Comparison of ENCODE assay signal across 8 mouse cellular contexts in genomic region chrX:94123059-94123839, GRCm38 (mm10). TPM values are rescaled to one million over a fixed set of nuclear protein-coding genes. Genes with fewer than 3 reads are reported as not detected.
DNase-seq lines count a peak whose midpoint lies in the region; ATAC-seq and TF ChIP-seq lines count a peak whose summit lies in the region.

Gene Zfx (minus strand): TSS chrX:94123702.

- H3K9me3 ChIP-seq in midbrain, postnatal 0 days (ENCODE audit: low read length) = no peaks in the 10 kb centered on the region

- no peaks in the 10 kb centered on the region for H3K4me1 ChIP-seq in embryonic fibroblast, embryonic 13.5 days (ENCODE audit: control insufficient read depth, insufficient read depth, low read length)
- H3K4me1 ChIP-seq in midbrain, postnatal 0 days (ENCODE audit: insufficient read depth, low read length) = no peaks in the 10 kb centered on the region

- H3K4me3 ChIP-seq in embryonic fibroblast, embryonic 13.5 days (ENCODE audit: insufficient read depth, low read length) = peak within 1 kb of the TSS; percentile 97
- peak within 1 kb of the TSS; percentile 58 for H3K4me3 ChIP-seq in midbrain, postnatal 0 days (ENCODE audit: low read depth, low read length)

- WGBS in midbrain, postnatal 0 days = 20% methylated on average over 28 of the region's 82 CpGs

- H3K27me3 ChIP-seq in midbrain, postnatal 0 days (ENCODE audit: insufficient read depth, low read length) = no peaks in the 10 kb centered on the region; the same call in 1 of the 2 replicates

- no peak for TF ChIP-seq CTCF in embryonic fibroblast, embryonic 13.5 days (IDR thresholded peaks at IDR 0.05; ENCODE audit: borderline replicate concordance, insufficient read depth, low read length)
- TF ChIP-seq CTCF in midbrain, postnatal 0 days (IDR thresholded peaks at IDR 0.05) = no peak

- peak; percentile 80 for ATAC-seq in midbrain, postnatal 0 days (ENCODE audit: low FRiP score)

- H3K27ac ChIP-seq in embryonic fibroblast, embryonic 13.5 days (ENCODE audit: insufficient read depth, low read length) = peak within 1 kb of the TSS; percentile 98
- peak within 1 kb of the TSS; percentile 99 for H3K27ac ChIP-seq in midbrain, postnatal 0 days (ENCODE audit: low read depth, low read length)

- peak within 1 kb of the TSS; percentile 90 for H3K9ac ChIP-seq in midbrain, postnatal 0 days (replicated peaks; ENCODE audit: low read length, poor library complexity, severe bottlenecking)

- H3K36me3 ChIP-seq in midbrain, postnatal 0 days (ENCODE audit: insufficient read depth, low read length) = no peaks in the 10 kb centered on the region

- DNase-seq in B cell, adult 2 months = peak; percentile 70 to 72
- peak; percentile 33 to 35 for DNase-seq in adrenal gland, postnatal 4 days (ENCODE audit: low spot score in 2 of 2)
- DNase-seq in heart, adult 9 months (ENCODE audit: low spot score in 2 of 2) = peak; percentile 45 to 52
- DNase-seq in kidney, adult 9 months = peak; percentile 52
- peak; percentile 81 for DNase-seq in liver
- peak; percentile 50 for DNase-seq in midbrain, postnatal 0 days (ENCODE audit: low spot score)
- DNase-seq in spleen, postnatal 14 days (ENCODE audit: low spot score in 2 of 2) = peak; percentile 42 to 56

- 0 out of 2 replicates have a peak, but pooled peaks have one; percentile 17 for TF ChIP-seq POLR2A in embryonic fibroblast, embryonic 13.5 days (IDR thresholded peaks at IDR 0.05; ENCODE audit: low read depth, low read length)

- H3K4me2 ChIP-seq in midbrain, postnatal 0 days (ENCODE audit: low read depth, low read length, poor library complexity, severe bottlenecking) = peak within 1 kb of the TSS; percentile 48

RNA-seq across cellular contexts. Expression of gene Zfx, which starts in this region (rescaled TPM):
- 10 to 100 TPM; 43.2 to 47.0 TPM for total RNA-seq in adrenal gland, postnatal 4 days (2021)
- polyA plus RNA-seq in embryonic fibroblast, embryonic 13.5 days (2011; ENCODE audit: insufficient read length, low read depth, missing spikeins) = 34.2 and 39.5 TPM in 2 replicates
- 25.0 and 32.4 TPM in 2 replicates for total RNA-seq in midbrain, postnatal 0 days (2014; rRNA removed)
- 14.9 and 15.2 TPM in 2 replicates for polyA plus RNA-seq in midbrain, postnatal 0 days (2015; fragmentation: Nextera tagmentation; extraction: Ambion mirVana)

Comparison
In these comparisons a context has a peak if more than half of its experiments do, and no peak if none do; other contexts are left out.
1. Peak in every context shown above with its lines: DNase-seq, ATAC-seq, H3K4me3 ChIP-seq and H3K27ac ChIP-seq.